In the genomic region with DNA sequence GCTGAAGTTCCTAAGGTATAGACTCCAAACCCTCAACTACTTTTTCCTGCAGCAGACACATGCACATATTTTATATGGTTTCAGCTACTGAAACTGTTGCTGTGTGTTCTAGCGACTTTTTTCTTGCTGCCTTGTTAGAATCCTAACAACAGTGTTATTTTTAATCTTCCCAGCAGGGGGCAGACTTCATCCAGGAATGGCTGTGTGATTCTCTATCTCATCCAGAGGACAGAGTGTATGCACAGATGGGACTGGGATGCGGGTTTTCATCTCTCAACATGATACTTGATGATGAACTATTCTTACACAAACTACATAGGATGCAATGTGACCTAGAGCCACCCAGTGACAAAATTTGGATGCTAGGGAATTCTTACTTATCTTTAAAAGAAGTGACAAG, we compare ENCODE assay signal across 8 mouse cellular contexts. TPM values are rescaled to one million over a fixed set of nuclear protein-coding genes. Genes with fewer than 3 reads are reported as not detected.
DNase-seq lines count a peak whose midpoint lies in the region; ATAC-seq and TF ChIP-seq lines count a peak whose summit lies in the region.

No protein-coding gene starts in this region.

- TF ChIP-seq POLR2A in kidney, adult 2 months (IDR thresholded peaks at IDR 0.05; ENCODE audit: low read depth, low read length): no peak

- in situ Hi-C loops in Patski (cut with MboI; ENCODE audit: low pct_unique_long_range_greater_than_20kb): loop anchor here (5.0 to 10.0 kb wide), 2 partner anchors 270 to 482 kb away; no protein-coding TSS in a partner anchor

- no peaks in the 10 kb centered on the region for H3K36me3 ChIP-seq in kidney, adult 2 months (ENCODE audit: control insufficient read depth, insufficient read depth, low read length)
- no peaks in the 10 kb centered on the region for H3K36me3 ChIP-seq in kidney, embryonic 14.5 days (ENCODE audit: control insufficient read depth, insufficient read depth, low read length)
- H3K36me3 ChIP-seq in midbrain, postnatal 0 days (ENCODE audit: insufficient read depth, low read length): no peaks in the 10 kb centered on the region; the same call in 1 of the 2 replicates

- no peaks in the 10 kb centered on the region for H3K27me3 ChIP-seq in kidney, adult 2 months (replicated peaks; ENCODE audit: control insufficient read depth, insufficient read depth, low read length)
- H3K27me3 ChIP-seq in kidney, embryonic 14.5 days (ENCODE audit: control insufficient read depth, insufficient read depth, low read length): no peaks in the 10 kb centered on the region
- H3K27me3 ChIP-seq in Patski: no peaks in the 10 kb centered on the region
- H3K27me3 ChIP-seq in midbrain, postnatal 0 days (ENCODE audit: insufficient read depth, low read length): 0 out of 2 replicates have a peak, but pooled peaks cover 3% of the 10 kb centered on the region

- peak; percentile 45 for TF ChIP-seq CTCF in kidney, adult 2 months (conservative IDR thresholded peaks at IDR 0.05; ENCODE audit: insufficient read depth, insufficient read length, low read depth, low read length)
- peak; percentile 71 for TF ChIP-seq CTCF in Patski (IDR thresholded peaks at IDR 0.05)
- TF ChIP-seq CTCF in midbrain, postnatal 0 days (IDR thresholded peaks at IDR 0.05): peak; percentile 91

- H3K4me2 ChIP-seq in kidney, embryonic 14.5 days (replicated peaks; ENCODE audit: low read depth, low read length): no peak overlapping the region
- no peak overlapping the region for H3K4me2 ChIP-seq in midbrain, postnatal 0 days (ENCODE audit: low read depth, low read length, poor library complexity, severe bottlenecking)

- 15% methylated on average over 2 of the region's 2 CpGs for WGBS in kidney, adult 2 months
- WGBS in kidney, embryonic 14.5 days: 29% methylated on average over 2 of the region's 2 CpGs
- 19% methylated on average over 2 of the region's 2 CpGs for WGBS in midbrain, postnatal 0 days

- POLR2A ChIA-PET in Patski (lab: Charles Lee): no interaction called here

- ATAC-seq in kidney, embryonic 14.5 days (ENCODE audit: low FRiP score, low TSS enrichment): no peak
- ATAC-seq in Patski: no peak
- peak; percentile 66; the same call in 1 of the 2 replicates for ATAC-seq in common myeloid progenitor, adult 5-6 weeks (replicated peaks; ENCODE audit: low read depth, poor library complexity, severe bottlenecking)
- ATAC-seq in midbrain, postnatal 0 days (ENCODE audit: low FRiP score): no peak

- H3K9me3 ChIP-seq in kidney, embryonic 14.5 days (ENCODE audit: control insufficient read depth, low read length): no peaks in the 10 kb centered on the region
- H3K9me3 ChIP-seq in midbrain, postnatal 0 days (ENCODE audit: low read length): no peaks in the 10 kb centered on the region

- peak; percentile 75 for DNase-seq in kidney, adult 2 months
- no peak for DNase-seq in Patski (ENCODE audit: low read depth, low spot score)
- DNase-seq in heart, postnatal 4 days: peak; percentile 73
- peak; percentile 40 to 41 for DNase-seq in left cerebral cortex, adult 8-10 months (ENCODE audit: low spot score in 2 of 2)
- DNase-seq in midbrain, postnatal 0 days (ENCODE audit: low spot score): peak; percentile 91
- DNase-seq in yolk sac, embryonic 10.5 days (ENCODE audit: low spot score): peak; percentile 49

- no peaks in the 10 kb centered on the region for H3K4me1 ChIP-seq in kidney, adult 2 months (ENCODE audit: control insufficient read depth, insufficient read depth, low read length)
- H3K4me1 ChIP-seq in kidney, embryonic 14.5 days (ENCODE audit: control insufficient read depth, insufficient read depth, low read length): no peaks in the 10 kb centered on the region
- no peaks in the 10 kb centered on the region for H3K4me1 ChIP-seq in midbrain, postnatal 0 days (ENCODE audit: insufficient read depth, low read length)

- H3K9ac ChIP-seq in kidney, embryonic 14.5 days (ENCODE audit: low read depth, low read length): no peak overlapping the region
- no peak overlapping the region for H3K9ac ChIP-seq in midbrain, postnatal 0 days (replicated peaks; ENCODE audit: low read length, poor library complexity, severe bottlenecking)

- CTCF ChIA-PET in Patski (lab: Charles Lee): interaction anchor here (0.8 to 1.4 kb wide), 7 partner anchors 10 to 220 kb away, joined by 3 to 4 read pairs (median 3); no protein-coding TSS in a partner anchor

- no peak overlapping the region for H3K4me3 ChIP-seq in kidney, adult 2 months (ENCODE audit: insufficient read depth, low read depth, low read length)
- H3K4me3 ChIP-seq in kidney, embryonic 14.5 days (ENCODE audit: low read length): no peak overlapping the region
- H3K4me3 ChIP-seq in midbrain, postnatal 0 days (ENCODE audit: low read depth, low read length): no peak overlapping the region

- H3K27ac ChIP-seq in kidney, adult 2 months (ENCODE audit: insufficient read depth, low read depth, low read length): no peak overlapping the region
- H3K27ac ChIP-seq in kidney, embryonic 14.5 days (ENCODE audit: low read depth, low read length): no peak overlapping the region
- no peak overlapping the region for H3K27ac ChIP-seq in midbrain, postnatal 0 days (ENCODE audit: low read depth, low read length)

RNA-seq across cellular contexts. Expression of gene Ift43, which starts 50.5 kb away (rescaled TPM):
- 21.9 and 27.3 TPM in 2 replicates for polyA plus RNA-seq in kidney, adult 2 months (2012; rRNA removed)
- polyA plus RNA-seq in kidney, embryonic 14.5 days (2014; fragmentation: Nextera tagmentation; extraction: Ambion mirVana): 77.0 and 87.9 TPM in 2 replicates
- 108 TPM for polyA plus RNA-seq in Patski (2021)
- total RNA-seq in common myeloid progenitor, adult 5-6 weeks (2017): 1.6 TPM in 1 of 2 replicates, not detected in the other
- total RNA-seq in heart, postnatal 4 days (2021): 10 to 100 TPM; 42.8 to 45.3 TPM
- 10 to 100 TPM; 13.8 to 16.1 (median 15.1) TPM for total RNA-seq in left cerebral cortex, adult 8-10 months (2022)
- total RNA-seq in midbrain, postnatal 0 days (2014; rRNA removed): 11.9 and 13.7 TPM in 2 replicates
- 29.7 and 30.0 TPM in 2 replicates for polyA plus RNA-seq in midbrain, postnatal 0 days (2015; fragmentation: Nextera tagmentation; extraction: Ambion mirVana)

RNA-seq across cellular contexts. Expression of gene Tgfb3, which starts 54.0 kb away (rescaled TPM):
- 2.6 and 3.3 TPM in 2 replicates for polyA plus RNA-seq in kidney, adult 2 months (2012; rRNA removed)
- polyA plus RNA-seq in kidney, embryonic 14.5 days (2014; fragmentation: Nextera tagmentation; extraction: Ambion mirVana): 12.7 and 17.8 TPM in 2 replicates
- 25.6 TPM for polyA plus RNA-seq in Patski (2021)
- total RNA-seq in common myeloid progenitor, adult 5-6 weeks (2017): 0.05 TPM in 1 of 2 replicates, not detected in the other
- 10 to 100 TPM; 18.6 to 19.2 TPM for total RNA-seq in heart, postnatal 4 days (2021)
- 10 to 100 TPM; 13.9 to 14.8 (median 14.2) TPM for total RNA-seq in left cerebral cortex, adult 8-10 months (2022)
- total RNA-seq in midbrain, postnatal 0 days (2014; rRNA removed): 3.3 and 3.6 TPM in 2 replicates
- 3.7 and 4.4 TPM in 2 replicates for polyA plus RNA-seq in midbrain, postnatal 0 days (2015; fragmentation: Nextera tagmentation; extraction: Ambion mirVana)
